Mouse (Mus musculus) layer of hippocampus, postnatal 36 days (tissue): ENCODE measurements at regions not wholly inside any gene's neighbourhood (a gene's known extent, or its start where the extent isn't known, plus 50 kb on each side); places are given as distances from the start of the nearest gene placed in this dataset.

Source experiments
- DNase-seq, 2 experiments: peaks; one replicate each; pipeline ENCODE4 v3.0.0; 2022

- DNase-seq: no peak
Measured at GRCm38 (mm10) chr11:105538421-105539210, 51.2 kb upstream of the Tanc2 start.

GRCm38 (mm10) chr11:105532616-105533015 lies 57.2 kb upstream of the Tanc2 start:
- no peak for DNase-seq

GRCm38 (mm10) chr11:105530711-105531157 lies 59.1 kb upstream of the Tanc2 start:
- peak in 1 of 2 experiments; percentile 7 for DNase-seq

- no peak for DNase-seq
Measured at GRCm38 (mm10) chr11:105526066-105526465, 63.7 kb upstream of the Tanc2 start.

- DNase-seq: no peak
Measured at GRCm38 (mm10) chr11:105525608-105526007, 64.2 kb upstream of the Tanc2 start.

- no peak for DNase-seq
Measured at GRCm38 (mm10) chr11:105524400-105524799, 65.4 kb upstream of the Tanc2 start.

GRCm38 (mm10) chr11:105523765-105524164 lies 66.0 kb upstream of the Tanc2 start:
- no peak for DNase-seq

- DNase-seq: no peak
Measured at GRCm38 (mm10) chr11:105520398-105520797, 63.9 kb upstream of the March10 start.

- no peak for DNase-seq
Measured at GRCm38 (mm10) chr11:105513275-105513674, 56.7 kb upstream of the March10 start.

GRCm38 (mm10) chr11:105510626-105511025 lies 54.1 kb upstream of the March10 start:
- DNase-seq: no peak

GRCm38 (mm10) chr11:105510056-105510455 lies 53.5 kb upstream of the March10 start:
- DNase-seq: no peak

- DNase-seq: no peak
Measured at GRCm38 (mm10) chr11:105508660-105509038, 52.1 kb upstream of the March10 start.

GRCm38 (mm10) chr11:105507972-105508659 lies 51.6 kb upstream of the March10 start:
- DNase-seq: peak; percentile 42 to 62

GRCm38 (mm10) chr11:105507332-105507971 lies 50.9 kb upstream of the March10 start:
- no peak for DNase-seq
